Mouse (Mus musculus) frontal cortex, postnatal 36 days (tissue): ENCODE data around the gene Tmed4.

ENCODE experiments used
- DNase-seq, 2 experiments: peaks; one replicate each; pipeline ENCODE4 v3.0.0; 2022; ENCODE audit warnings: low spot score in 2 of 2

Gene Tmed4

GRCm38 (mm10) chr11:6274387-6275093 lies at the start of gene Tmed4:
Gene Tmed4 (minus strand): TSS chr11:6274870.
- DNase-seq, result peak; percentile 98

- no peak for DNase-seq
Observed at GRCm38 (mm10) chr11:6323348-6323747, 48.7 kb upstream of the Tmed4 start.

- no peak for DNase-seq
Observed at GRCm38 (mm10) chr11:6322086-6322485, 47.4 kb upstream of the Tmed4 start.

- no peak for DNase-seq
Observed at GRCm38 (mm10) chr11:6319374-6319773, 44.7 kb upstream of the Tmed4 start.

GRCm38 (mm10) chr11:6318559-6318958 lies 43.9 kb upstream of the Tmed4 start:
- no peak for DNase-seq

GRCm38 (mm10) chr11:6316821-6317220 lies 42.2 kb upstream of the Tmed4 start:
- DNase-seq, result no peak

GRCm38 (mm10) chr11:6313874-6314406 lies 39.3 kb upstream of the Tmed4 start:
- DNase-seq, result peak in 1 of 2 experiments; percentile 15

- no peak for DNase-seq
Observed at GRCm38 (mm10) chr11:6308181-6308580, 33.5 kb upstream of the Tmed4 start.

GRCm38 (mm10) chr11:6305943-6306430 lies 31.3 kb upstream of the Tmed4 start:
- DNase-seq, result no peak

GRCm38 (mm10) chr11:6302793-6303192 lies 28.1 kb upstream of the Tmed4 start:
- no peak for DNase-seq

GRCm38 (mm10) chr11:6299435-6299834 lies 24.8 kb upstream of the Tmed4 start:
- DNase-seq, result no peak

- no peak for DNase-seq
Observed at GRCm38 (mm10) chr11:6296077-6296476, 21.4 kb upstream of the Tmed4 start.

- DNase-seq, result no peak
Observed at GRCm38 (mm10) chr11:6294632-6295031, 20.0 kb upstream of the Tmed4 start.

GRCm38 (mm10) chr11:6293601-6294000 lies 18.9 kb upstream of the Tmed4 start:
- DNase-seq, result no peak

GRCm38 (mm10) chr11:6292988-6293349 lies 18.3 kb upstream of the Tmed4 start:
- DNase-seq, result no peak

GRCm38 (mm10) chr11:6292116-6292987 lies 17.7 kb upstream of the Tmed4 start:
- peak; percentile 66 to 80 for DNase-seq

- peak; percentile 99 to 100 for DNase-seq
Observed at GRCm38 (mm10) chr11:6291401-6292115, 16.9 kb upstream of the Tmed4 start, which contains the start of gene Ogdh. Gene Ogdh (plus strand): TSS chr11:6291633.

- DNase-seq, result no peak
Observed at GRCm38 (mm10) chr11:6290883-6291282, 16.2 kb upstream of the Tmed4 start.

GRCm38 (mm10) chr11:6290138-6290537 lies 15.5 kb upstream of the Tmed4 start:
- DNase-seq, result no peak

- DNase-seq, result no peak
Observed at GRCm38 (mm10) chr11:6282940-6283339, 8.3 kb upstream of the Tmed4 start.

GRCm38 (mm10) chr11:6276466-6276865 lies 1.8 kb upstream of the Tmed4 start:
- DNase-seq, result no peak

- DNase-seq, result no peak
Observed at GRCm38 (mm10) chr11:6275094-6275484, 419 bp upstream of the Tmed4 start.
